Mouse (Mus musculus): ENCODE measurements around the gene Klc3.

DNA sequence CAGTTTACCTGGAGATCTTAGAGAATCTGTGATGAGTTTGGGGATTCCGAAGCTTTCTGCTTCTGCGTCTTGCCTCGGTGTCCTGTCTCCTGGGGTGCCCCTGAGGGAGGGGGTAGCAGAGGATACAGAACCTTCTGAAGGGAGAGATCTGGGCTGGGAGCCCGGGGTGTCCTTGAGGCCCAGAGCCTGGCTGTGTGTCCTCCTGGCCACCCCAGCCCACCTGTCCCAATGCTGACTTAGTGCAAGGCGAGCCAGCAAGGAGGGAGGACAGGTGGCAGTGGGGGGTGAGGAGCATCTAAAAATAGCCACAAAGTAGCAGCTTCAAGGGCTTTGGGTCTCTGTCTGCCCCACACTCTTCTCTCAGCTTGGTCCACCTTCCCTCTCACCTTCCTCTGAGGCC, 7.9 kb upstream of the Klc3 start:
- no peak for TF ChIP-seq CTCF (IDR thresholded peaks at IDR 0.05; ENCODE audit: control insufficient read depth, insufficient read depth, insufficient replicate concordance, low read depth, low read length)
- TF ChIP-seq POLR2A (IDR thresholded peaks at IDR 0.05; ENCODE audit: control insufficient read depth, low read depth, low read length), result no peak
